Mouse (Mus musculus): Measurements from ENCODE around the gene Gm10638. TPM values are rescaled to one million over a fixed set of nuclear protein-coding genes. Genes with fewer than 3 reads are reported as not detected.
A peak's percentile ranks its signal among the peaks of the same experiment; 100 is the strongest.

The Gm10638 gene
- polyA plus RNA-seq, 1 experiment = 2.2 TPM

DNA sequence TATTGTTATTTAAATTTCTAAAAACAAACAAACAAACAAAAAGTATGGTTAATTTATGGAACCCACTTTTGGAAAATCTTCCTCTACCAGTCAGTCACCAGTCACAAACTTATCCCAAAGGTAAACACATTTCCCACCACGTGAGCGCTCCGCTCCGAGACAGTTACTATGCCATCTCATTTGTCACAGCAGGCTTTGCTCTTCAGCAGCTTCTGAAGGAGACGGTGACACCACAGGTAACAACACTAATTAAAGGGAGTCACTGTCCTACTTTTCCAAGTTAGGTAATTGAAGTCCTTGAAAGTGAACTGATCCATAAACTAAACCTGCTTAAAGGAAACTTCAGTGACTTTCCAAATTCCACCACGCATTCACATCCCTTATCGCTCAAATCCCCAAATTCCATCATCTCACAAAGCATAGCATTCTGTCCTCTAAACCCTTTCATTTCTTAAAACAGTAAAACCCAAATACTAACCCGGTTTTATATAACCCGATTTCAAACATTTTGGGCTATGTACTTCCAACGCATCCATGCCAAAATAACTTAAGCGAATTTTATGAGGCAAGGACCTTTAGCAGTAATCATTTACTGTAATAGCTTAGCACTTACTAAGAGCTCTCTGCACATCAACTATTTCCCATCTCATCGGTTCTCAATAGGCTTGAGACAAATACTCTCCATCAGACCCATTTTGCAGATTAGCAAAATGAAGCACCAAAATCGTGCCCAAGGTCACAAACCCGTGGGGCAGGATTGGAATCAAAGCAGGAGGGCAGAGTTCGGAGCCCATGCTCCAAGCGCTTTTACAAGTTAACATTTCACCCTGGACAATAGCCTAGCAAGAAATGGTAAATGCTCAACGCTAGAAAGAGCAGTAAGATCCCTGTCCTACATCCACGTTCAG is 932 bp upstream of the Gm10638 start:
- DNase-seq = no peak
- Histone ChIP-seq H3K4me3 (ENCODE audit: control insufficient read depth, insufficient read depth, low read length) (peak overlapping the region; percentile 70), H3K27me3 (ENCODE audit: control insufficient read depth, insufficient read depth, low read length) (no peaks in the 10 kb centered on the region), H3K4me1 (replicated peaks; ENCODE audit: control insufficient read depth, insufficient read depth, low read length) (peaks cover 7% of the 10 kb centered on the region; the same call in 1 of the 2 replicates), H3K27ac (ENCODE audit: control insufficient read depth, insufficient read depth, low read length) (no peak overlapping the region), H3K36me3 (ENCODE audit: control insufficient read depth, insufficient read depth, low read length) (no peaks in the 10 kb centered on the region)
- WGBS = 41% methylated on average over 18 of the region's 18 CpGs
- no peak for TF ChIP-seq POLR2A (IDR thresholded peaks at IDR 0.05; ENCODE audit: control insufficient read depth, extremely low read depth, insufficient read depth, low read length, poor library complexity)
- TF ChIP-seq CTCF (IDR thresholded peaks at IDR 0.05; ENCODE audit: borderline replicate concordance, control insufficient read depth, extremely low read depth, insufficient read depth, low read length, poor library complexity) = no peak

DNA sequence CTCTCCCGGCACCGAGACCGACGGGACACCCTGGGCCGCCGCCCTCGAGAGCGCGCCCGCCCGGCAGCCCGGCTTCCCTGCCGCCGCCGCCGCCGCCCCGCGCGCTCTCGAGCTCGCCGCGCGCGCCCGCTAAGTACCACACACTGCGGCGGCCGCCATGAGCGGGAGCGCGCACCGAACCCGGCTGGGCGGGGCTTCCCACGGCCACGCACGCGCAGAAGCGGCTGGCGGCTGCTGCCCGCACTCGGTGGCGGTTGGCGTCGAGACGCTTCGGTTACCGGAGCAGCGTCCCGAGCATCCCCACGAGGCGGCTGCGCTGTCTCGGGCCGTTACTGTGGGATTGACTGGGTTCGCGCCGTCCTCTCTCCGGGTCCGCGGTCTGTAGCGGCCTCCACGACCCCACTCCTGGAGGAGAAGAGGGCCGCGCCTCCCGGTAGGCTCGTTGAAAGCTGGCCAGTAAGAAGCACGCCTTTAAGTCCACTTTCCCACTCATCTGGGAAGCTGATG is 489 bp downstream of the Gm10638 start:
- Histone ChIP-seq H3K36me3 (ENCODE audit: control insufficient read depth, insufficient read depth, low read length) (no peaks in the 10 kb centered on the region), H3K4me3 (ENCODE audit: control insufficient read depth, insufficient read depth, low read length) (peak overlapping the region; percentile 78), H3K27ac (ENCODE audit: control insufficient read depth, insufficient read depth, low read length) (no peak overlapping the region), H3K27me3 (ENCODE audit: control insufficient read depth, insufficient read depth, low read length) (no peaks in the 10 kb centered on the region), H3K4me1 (replicated peaks; ENCODE audit: control insufficient read depth, insufficient read depth, low read length) (peaks cover 7% of the 10 kb centered on the region; the same call in 1 of the 2 replicates)
- TF ChIP-seq POLR2A (IDR thresholded peaks at IDR 0.05; ENCODE audit: control insufficient read depth, extremely low read depth, insufficient read depth, low read length, poor library complexity) (peak; percentile 94), CTCF (IDR thresholded peaks at IDR 0.05; ENCODE audit: borderline replicate concordance, control insufficient read depth, extremely low read depth, insufficient read depth, low read length, poor library complexity) (peak; percentile 15; the same call in 1 of the 2 replicates)
- under 1% methylated on average over 69 of the region's 70 CpGs for WGBS
- DNase-seq = peak; percentile 96

GRCm38 (mm10) chr8:86746511-86746910 is 1.0 kb downstream of the Gm10638 start:
- TF ChIP-seq POLR2A (IDR thresholded peaks at IDR 0.05; ENCODE audit: control insufficient read depth, extremely low read depth, insufficient read depth, low read length, poor library complexity) = no peak
- TF ChIP-seq CTCF (IDR thresholded peaks at IDR 0.05; ENCODE audit: borderline replicate concordance, control insufficient read depth, extremely low read depth, insufficient read depth, low read length, poor library complexity) = no peak
- Histone ChIP-seq H3K4me3 (ENCODE audit: control insufficient read depth, insufficient read depth, low read length) (peak overlapping the region; percentile 78), H3K36me3 (ENCODE audit: control insufficient read depth, insufficient read depth, low read length) (no peaks in the 10 kb centered on the region), H3K27me3 (ENCODE audit: control insufficient read depth, insufficient read depth, low read length) (no peaks in the 10 kb centered on the region), H3K27ac (ENCODE audit: control insufficient read depth, insufficient read depth, low read length) (no peak overlapping the region), H3K4me1 (replicated peaks; ENCODE audit: control insufficient read depth, insufficient read depth, low read length) (peaks cover 7% of the 10 kb centered on the region; the same call in 1 of the 2 replicates)
- 15% methylated on average over 11 of the region's 11 CpGs for WGBS
- DNase-seq = peak; percentile 22

GRCm38 (mm10) chr8:86749842-86750241 is 4.3 kb downstream of the Gm10638 start:
- Histone ChIP-seq H3K27me3 (ENCODE audit: control insufficient read depth, insufficient read depth, low read length) (no peaks in the 10 kb centered on the region), H3K4me3 (ENCODE audit: control insufficient read depth, insufficient read depth, low read length) (no peak overlapping the region), H3K4me1 (replicated peaks; ENCODE audit: control insufficient read depth, insufficient read depth, low read length) (peaks cover 6% of the 10 kb centered on the region; the same call in 1 of the 2 replicates), H3K27ac (ENCODE audit: control insufficient read depth, insufficient read depth, low read length) (no peak overlapping the region), H3K36me3 (ENCODE audit: control insufficient read depth, insufficient read depth, low read length) (no peaks in the 10 kb centered on the region)
- no peak for DNase-seq
- 87% methylated on average over 2 of the region's 2 CpGs for WGBS
- TF ChIP-seq POLR2A (IDR thresholded peaks at IDR 0.05; ENCODE audit: control insufficient read depth, extremely low read depth, insufficient read depth, low read length, poor library complexity) (no peak), CTCF (IDR thresholded peaks at IDR 0.05; ENCODE audit: borderline replicate concordance, control insufficient read depth, extremely low read depth, insufficient read depth, low read length, poor library complexity) (no peak)

DNA sequence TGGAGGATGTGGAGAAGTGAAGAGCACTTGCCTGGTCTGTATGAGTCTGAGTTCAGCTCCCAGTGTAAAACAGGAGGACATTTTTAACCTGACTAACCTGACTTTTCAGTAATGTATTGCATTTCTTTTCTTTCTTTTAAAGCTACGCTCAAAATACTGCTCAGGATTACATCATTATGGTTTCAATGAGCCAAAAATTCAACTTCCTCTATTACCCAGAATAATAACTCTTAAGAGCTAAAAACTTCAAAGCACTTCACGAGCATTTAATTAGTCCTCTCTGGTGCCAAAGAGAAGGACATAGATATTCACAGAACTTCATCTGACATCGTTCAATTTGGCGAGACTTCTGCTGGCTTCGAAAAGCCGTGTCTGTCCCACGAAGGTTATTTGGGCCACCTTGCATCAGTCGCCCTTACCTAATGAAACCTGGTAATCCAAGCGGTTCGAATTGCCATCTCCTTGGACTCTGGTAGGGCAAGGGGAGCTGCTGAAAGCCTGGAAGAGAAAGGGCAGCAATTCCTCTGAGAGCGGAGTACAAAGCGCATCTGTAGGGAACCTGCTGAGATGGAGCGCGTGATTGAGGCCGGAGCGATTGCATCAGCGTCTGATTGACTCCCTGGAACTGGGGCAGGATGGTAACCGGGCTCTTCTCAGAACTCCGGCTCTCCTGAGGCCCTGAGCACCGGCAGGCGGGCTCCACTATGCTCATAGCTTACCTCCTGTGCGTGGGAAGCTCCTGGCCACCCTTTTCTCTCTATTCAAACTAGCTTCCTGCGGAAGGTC is 11.6 kb downstream of the Gm10638 start:
- TF ChIP-seq CTCF (IDR thresholded peaks at IDR 0.05; ENCODE audit: borderline replicate concordance, control insufficient read depth, extremely low read depth, insufficient read depth, low read length, poor library complexity) = no peak
- TF ChIP-seq POLR2A (IDR thresholded peaks at IDR 0.05; ENCODE audit: control insufficient read depth, extremely low read depth, insufficient read depth, low read length, poor library complexity) = no peak
- Histone ChIP-seq H3K36me3 (ENCODE audit: control insufficient read depth, insufficient read depth, low read length) (no peaks in the 10 kb centered on the region), H3K4me3 (ENCODE audit: control insufficient read depth, insufficient read depth, low read length) (no peak overlapping the region), H3K27me3 (ENCODE audit: control insufficient read depth, insufficient read depth, low read length) (no peaks in the 10 kb centered on the region), H3K4me1 (replicated peaks; ENCODE audit: control insufficient read depth, insufficient read depth, low read length) (no peaks in the 10 kb centered on the region), H3K27ac (ENCODE audit: control insufficient read depth, insufficient read depth, low read length) (no peak overlapping the region)
- DNase-seq = no peak
- WGBS = 52% methylated on average over 23 of the region's 23 CpGs

GRCm38 (mm10) chr8:86758651-86759050 is 13.2 kb downstream of the Gm10638 start:
- TF ChIP-seq CTCF (IDR thresholded peaks at IDR 0.05; ENCODE audit: borderline replicate concordance, control insufficient read depth, extremely low read depth, insufficient read depth, low read length, poor library complexity) (no peak), POLR2A (IDR thresholded peaks at IDR 0.05; ENCODE audit: control insufficient read depth, extremely low read depth, insufficient read depth, low read length, poor library complexity) (no peak)
- H3K27ac ChIP-seq (ENCODE audit: control insufficient read depth, insufficient read depth, low read length) = no peak overlapping the region
- H3K4me1 ChIP-seq (replicated peaks; ENCODE audit: control insufficient read depth, insufficient read depth, low read length) = no peaks in the 10 kb centered on the region
- H3K36me3 ChIP-seq (ENCODE audit: control insufficient read depth, insufficient read depth, low read length) = no peaks in the 10 kb centered on the region
- H3K4me3 ChIP-seq (ENCODE audit: control insufficient read depth, insufficient read depth, low read length) = no peak overlapping the region
- no peak for DNase-seq
- no peaks in the 10 kb centered on the region for H3K27me3 ChIP-seq (ENCODE audit: control insufficient read depth, insufficient read depth, low read length)
- WGBS = 87% methylated on average over 3 of the region's 3 CpGs

All from thymus, adult 2 months (tissue).